Mouse (Mus musculus): Measurements from ENCODE around the gene Gpr160.

DNA sequence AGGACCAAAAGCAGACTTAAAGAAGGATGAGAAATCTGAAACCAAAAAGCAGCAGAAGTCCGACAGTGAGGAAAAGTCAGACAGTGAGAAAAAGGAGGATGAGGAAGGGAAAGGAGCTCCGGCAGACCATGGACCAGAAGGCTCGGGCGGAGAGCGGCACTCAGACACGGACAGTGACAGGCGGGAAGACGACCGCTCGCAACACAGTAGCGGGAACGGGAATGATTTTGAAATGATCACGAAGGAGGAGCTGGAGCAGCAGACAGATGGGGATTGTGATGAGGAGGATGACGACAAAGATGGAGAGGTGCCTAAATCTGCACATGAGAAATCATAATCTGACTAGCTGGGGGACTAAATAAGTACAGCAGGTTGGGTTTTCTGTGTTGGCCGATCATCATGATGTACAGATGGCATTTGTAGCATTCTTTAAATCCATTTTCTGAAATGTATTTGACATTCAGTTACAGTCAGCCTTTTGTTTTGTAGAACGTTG, 37.1 kb upstream of the Gpr160 start:
- TF ChIP-seq CTCF (IDR thresholded peaks at IDR 0.05; ENCODE audit: control insufficient read depth, insufficient read depth, low read length), result no peak
- TF ChIP-seq POLR2A (IDR thresholded peaks at IDR 0.05; ENCODE audit: borderline replicate concordance, control insufficient read depth, low read depth, low read length), result no peak
